ENCODE assay signal across 8 mouse cellular contexts in the genomic region with DNA sequence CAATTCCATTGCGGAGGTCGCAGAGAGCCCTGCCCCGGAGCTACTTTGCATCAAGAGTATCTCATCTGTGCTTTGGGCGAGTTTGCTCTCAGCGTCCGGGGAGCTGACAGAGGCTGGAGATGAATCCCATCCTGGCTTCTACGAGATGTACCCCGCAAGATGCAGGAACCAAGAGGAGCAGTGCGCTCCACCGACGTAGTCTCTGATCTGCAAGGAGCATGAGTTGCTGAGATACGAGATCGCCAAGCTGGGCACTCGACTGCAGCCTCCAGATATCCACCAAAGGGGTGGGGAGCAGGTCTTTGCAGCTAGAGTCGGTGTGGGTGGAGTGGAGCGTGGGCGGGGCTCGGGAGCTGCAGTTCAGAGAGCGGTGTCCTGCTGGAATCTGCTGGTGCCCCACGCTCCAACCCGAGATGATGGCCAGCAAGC. TPM values are rescaled to one million over a fixed set of nuclear protein-coding genes. Genes with fewer than 3 reads are reported as not detected.
DNase-seq lines count a peak whose midpoint lies in the region; ATAC-seq and TF ChIP-seq lines count a peak whose summit lies in the region.

A gene (plus strand): TSS at position 336 of the 429 bp plus-strand sequence.

- no peaks in the 10 kb centered on the region for H3K36me3 ChIP-seq in E14TG2a.4 (ENCODE audit: insufficient read depth, low read length)
- H3K36me3 ChIP-seq in forebrain, embryonic 11.5 days (ENCODE audit: control insufficient read depth, insufficient read depth, low read length): no peaks in the 10 kb centered on the region
- no peaks in the 10 kb centered on the region for H3K36me3 ChIP-seq in heart, embryonic 14.5 days (ENCODE audit: control insufficient read depth, insufficient read depth, low read length)
- no peaks in the 10 kb centered on the region for H3K36me3 ChIP-seq in kidney, postnatal 0 days (ENCODE audit: insufficient read depth, low read length)
- no peaks in the 10 kb centered on the region for H3K36me3 ChIP-seq in liver, embryonic 11.5 days (ENCODE audit: control insufficient read depth, insufficient read depth, low read length)
- no peaks in the 10 kb centered on the region for H3K36me3 ChIP-seq in myocyte (ENCODE audit: control insufficient read depth, insufficient read depth)
- H3K36me3 ChIP-seq in stomach, embryonic 16.5 days (ENCODE audit: control insufficient read depth, insufficient read depth, low read length): no peaks in the 10 kb centered on the region

- peaks cover 25% of the 10 kb centered on the region for H3K9me3 ChIP-seq in E14TG2a.4 (ENCODE audit: low read length)
- no peaks in the 10 kb centered on the region for H3K9me3 ChIP-seq in forebrain, embryonic 11.5 days (ENCODE audit: control insufficient read depth, low read length)
- H3K9me3 ChIP-seq in heart, embryonic 14.5 days (ENCODE audit: control insufficient read depth, low read length): no peaks in the 10 kb centered on the region
- H3K9me3 ChIP-seq in kidney, postnatal 0 days (replicated peaks; ENCODE audit: low read length): no peaks in the 10 kb centered on the region
- H3K9me3 ChIP-seq in liver, embryonic 11.5 days (ENCODE audit: control insufficient read depth, low read length): peaks cover 3% of the 10 kb centered on the region; the same call in 1 of the 2 replicates
- peaks cover 3% of the 10 kb centered on the region; the same call in 1 of the 2 replicates for H3K9me3 ChIP-seq in stomach, embryonic 16.5 days (replicated peaks; ENCODE audit: control insufficient read depth, low read length)

- peak; percentile 85 for ATAC-seq in forebrain, embryonic 11.5 days (replicated peaks; ENCODE audit: low FRiP score)
- peak; percentile 67 for ATAC-seq in heart, embryonic 14.5 days (ENCODE audit: insufficient number of reproducible peaks, insufficient read depth, low FRiP score, low read depth)
- peak; percentile 73 for ATAC-seq in kidney, postnatal 0 days (replicated peaks; ENCODE audit: low FRiP score, low read depth)
- ATAC-seq in liver, embryonic 11.5 days (replicated peaks; ENCODE audit: low FRiP score): peak; percentile 92
- ATAC-seq in stomach, embryonic 16.5 days (ENCODE audit: insufficient read depth, low FRiP score): peak; percentile 89

- H3K79me2 ChIP-seq in myocyte (ENCODE audit: control insufficient read depth, insufficient read depth): no peaks in the 10 kb centered on the region

- H3K27me3 ChIP-seq in E14TG2a.4 (ENCODE audit: insufficient read depth, low read length): peaks cover 35% of the 10 kb centered on the region
- H3K27me3 ChIP-seq in forebrain, embryonic 11.5 days (ENCODE audit: control insufficient read depth, insufficient read depth, low read length): no peaks in the 10 kb centered on the region
- no peaks in the 10 kb centered on the region for H3K27me3 ChIP-seq in heart, embryonic 14.5 days (ENCODE audit: control insufficient read depth, insufficient read depth, low read length)
- no peaks in the 10 kb centered on the region for H3K27me3 ChIP-seq in kidney, postnatal 0 days (ENCODE audit: insufficient read depth, low read length)
- no peaks in the 10 kb centered on the region for H3K27me3 ChIP-seq in liver, embryonic 11.5 days (replicated peaks; ENCODE audit: control insufficient read depth, insufficient read depth, low read length)
- no peaks in the 10 kb centered on the region for H3K27me3 ChIP-seq in myocyte (ENCODE audit: control insufficient read depth, insufficient read depth, insufficient read length)
- H3K27me3 ChIP-seq in stomach, embryonic 16.5 days (ENCODE audit: control insufficient read depth, insufficient read depth, low read length): no peaks in the 10 kb centered on the region

- H3K4me2 ChIP-seq in forebrain, embryonic 11.5 days (ENCODE audit: low read depth, low read length, severe bottlenecking): peak within 1 kb of the TSS; percentile 59
- H3K4me2 ChIP-seq in heart, embryonic 14.5 days (ENCODE audit: low read length): peak within 1 kb of the TSS; percentile 98
- H3K4me2 ChIP-seq in kidney, postnatal 0 days (ENCODE audit: low read length): peak within 1 kb of the TSS; percentile 97
- H3K4me2 ChIP-seq in liver, embryonic 11.5 days: peak within 1 kb of the TSS; percentile 93
- H3K4me2 ChIP-seq in myocyte (ENCODE audit: low read depth): peak within 1 kb of the TSS; percentile 100
- H3K4me2 ChIP-seq in stomach, embryonic 16.5 days (ENCODE audit: low read depth, low read length): peak within 1 kb of the TSS; percentile 80

- H3K4me3 ChIP-seq in E14TG2a.4 (replicated peaks; ENCODE audit: low read length): peak within 1 kb of the TSS; percentile 80
- H3K4me3 ChIP-seq in forebrain, embryonic 11.5 days (ENCODE audit: low read depth, low read length): peak within 1 kb of the TSS; percentile 52
- H3K4me3 ChIP-seq in heart, embryonic 14.5 days (ENCODE audit: control insufficient read depth in 1 of 2, insufficient read depth in 1 of 2, low read depth in 1 of 2, low read length in 2 of 2): peak within 1 kb of the TSS; percentile 48 to 62
- H3K4me3 ChIP-seq in kidney, postnatal 0 days (replicated peaks; ENCODE audit: low read depth, low read length): peak within 1 kb of the TSS; percentile 67
- H3K4me3 ChIP-seq in liver, embryonic 11.5 days (ENCODE audit: low read depth, low read length): peak within 1 kb of the TSS; percentile 77
- peak within 1 kb of the TSS; percentile 85 for H3K4me3 ChIP-seq in myocyte
- peak within 1 kb of the TSS; percentile 52 for H3K4me3 ChIP-seq in stomach, embryonic 16.5 days (replicated peaks; ENCODE audit: low read length)

- peak within 1 kb of the TSS; percentile 66 for H3K9ac ChIP-seq in forebrain, embryonic 11.5 days (ENCODE audit: low read length)
- peak within 1 kb of the TSS; percentile 64 for H3K9ac ChIP-seq in heart, embryonic 14.5 days (ENCODE audit: low read length)
- peak within 1 kb of the TSS; percentile 60 for H3K9ac ChIP-seq in kidney, postnatal 0 days (ENCODE audit: low read depth, low read length)
- peak within 1 kb of the TSS; percentile 75 for H3K9ac ChIP-seq in liver, embryonic 11.5 days (ENCODE audit: low read depth, low read length)
- H3K9ac ChIP-seq in stomach, embryonic 16.5 days (ENCODE audit: low read length): peak within 1 kb of the TSS; percentile 77

- under 1% methylated on average over 21 of the region's 21 CpGs for WGBS in forebrain, embryonic 11.5 days
- under 1% methylated on average over 21 of the region's 21 CpGs for WGBS in heart, embryonic 14.5 days
- WGBS in kidney, postnatal 0 days: 0% methylated on average over 21 of the region's 21 CpGs
- under 1% methylated on average over 21 of the region's 21 CpGs for WGBS in liver, embryonic 11.5 days
- under 1% methylated on average over 21 of the region's 21 CpGs for WGBS in stomach, embryonic 16.5 days

- H3K4me1 ChIP-seq in E14TG2a.4 (replicated peaks; ENCODE audit: low read depth, low read length): peaks cover 21% of the 10 kb centered on the region
- H3K4me1 ChIP-seq in forebrain, embryonic 11.5 days (replicated peaks; ENCODE audit: control insufficient read depth, insufficient read depth, low read length): no peaks in the 10 kb centered on the region
- peaks cover 2 to 6% of the 10 kb centered on the region in 2 experiments; a peak in 2 of 4 replicates for H3K4me1 ChIP-seq in heart, embryonic 14.5 days (ENCODE audit: control insufficient read depth in 2 of 2, insufficient read depth in 2 of 2, low read length in 2 of 2)
- H3K4me1 ChIP-seq in kidney, postnatal 0 days (replicated peaks; ENCODE audit: insufficient read depth, low read length): no peaks in the 10 kb centered on the region
- H3K4me1 ChIP-seq in liver, embryonic 11.5 days (replicated peaks; ENCODE audit: control insufficient read depth, insufficient read depth, low read length): peaks cover 15% of the 10 kb centered on the region; the same call in 1 of the 2 replicates
- H3K4me1 ChIP-seq in stomach, embryonic 16.5 days (ENCODE audit: control insufficient read depth, insufficient read depth, low read length): peaks cover 4% of the 10 kb centered on the region; the same call in 1 of the 2 replicates

- peak within 1 kb of the TSS; percentile 1 for H3ac ChIP-seq in myocyte (ENCODE audit: control insufficient read depth, insufficient read length)

- 0 out of 2 replicates have a peak within 1 kb of the TSS, but pooled peaks have one; percentile 2 for H3K27ac ChIP-seq in forebrain, embryonic 11.5 days (ENCODE audit: low read depth, low read length)
- peak within 1 kb of the TSS; percentile 57 to 67 for H3K27ac ChIP-seq in heart, embryonic 14.5 days (replicated peaks in 1 of 2; ENCODE audit: control insufficient read depth in 1 of 2, insufficient read depth in 1 of 2, low read depth in 2 of 2, low read length in 2 of 2)
- peak within 1 kb of the TSS; percentile 70 for H3K27ac ChIP-seq in kidney, postnatal 0 days
- H3K27ac ChIP-seq in liver, embryonic 11.5 days (ENCODE audit: low read depth, low read length): peak within 1 kb of the TSS; percentile 84
- peak within 1 kb of the TSS; percentile 66 for H3K27ac ChIP-seq in stomach, embryonic 16.5 days (ENCODE audit: low read length)

- peak; percentile 24 for TF ChIP-seq POLR2A in myocyte (IDR thresholded peaks at IDR 0.05; ENCODE audit: insufficient read length, low read depth)

- DNase-seq in c-Kit-positive CD71-negative TER-119-negative erythroid progenitor cells, embryonic 14.5 days (ENCODE audit: low read depth): peak; percentile 56
- DNase-seq in forebrain, embryonic 11.5 days (ENCODE audit: low spot score): peak; percentile 86
- peak; percentile 86 for DNase-seq in kidney, postnatal 0 days (ENCODE audit: low spot score)
- DNase-seq in liver, embryonic 11.5 days (ENCODE audit: low spot score): peak; percentile 81

- no peak for TF ChIP-seq CTCF in E14TG2a.4 (conservative IDR thresholded peaks at IDR 0.05; ENCODE audit: low read length)
- no peak for TF ChIP-seq CTCF in kidney, postnatal 0 days (IDR thresholded peaks at IDR 0.05; ENCODE audit: low read depth)

TF ChIP-seq in myocyte, 11 proteins besides CTCF, POLR2A, EP300 and RAD21 (continues in another document):
- TF ChIP-seq USF1 (IDR thresholded peaks at IDR 0.05; ENCODE audit: low read depth) (no peak), SRF (IDR thresholded peaks at IDR 0.05; ENCODE audit: control insufficient read depth, insufficient read length, low read depth) (no peak), REST (IDR thresholded peaks at IDR 0.05; ENCODE audit: insufficient read depth, insufficient read length) (no peak), TCF3 (IDR thresholded peaks at IDR 0.05; ENCODE audit: insufficient read length, low read depth) (no peak), MYOD1 (IDR thresholded peaks at IDR 0.05; ENCODE audit: control insufficient read depth in 1 of 3, insufficient read length in 2 of 3, low read depth in 2 of 3) (no peak), MYOG (IDR thresholded peaks at IDR 0.05; ENCODE audit: control insufficient read depth in 1 of 3, insufficient read depth in 1 of 3, insufficient read length in 2 of 3, low read depth in 2 of 3) (no peak)

RNA-seq across cellular contexts. Expression of the gene that starts here (rescaled TPM):
- 36.6 and 38.4 TPM in 2 replicates for polyA plus RNA-seq in forebrain, embryonic 11.5 days (2014; fragmentation: Nextera tagmentation; extraction: Ambion mirVana)
- 59.4 and 82.6 TPM in 2 replicates for polyA plus RNA-seq in heart, embryonic 14.5 days (2014; fragmentation: Nextera tagmentation; extraction: Ambion mirVana)
- 30.5 and 33.9 TPM in 2 replicates for polyA plus RNA-seq in kidney, postnatal 0 days (2015; fragmentation: Nextera tagmentation; extraction: Ambion mirVana)
- polyA plus RNA-seq in liver, embryonic 11.5 days (2014; fragmentation: Nextera tagmentation; extraction: Ambion mirVana): 112 and 114 TPM in 2 replicates
- polyA plus RNA-seq in myocyte (2012; fragmentation: generic; extraction: Trizol): 16.2 TPM
- polyA plus RNA-seq in stomach, embryonic 16.5 days (2015; fragmentation: Nextera tagmentation; extraction: Ambion mirVana): 67.7 and 68.9 TPM in 2 replicates

Comparison
In these comparisons a context has a peak if more than half of its experiments do, and no peak if none do; other contexts are left out.
1. Peak in every context shown above with its lines: DNase-seq, ATAC-seq, H3K4me3 ChIP-seq and H3K27ac ChIP-seq.
2. H3K27ac ChIP-seq: peak in every context shown above with its lines; median percentile 84 in liver, embryonic 11.5 days; 70 in kidney, postnatal 0 days; 66 in stomach, embryonic 16.5 days; 62 in heart, embryonic 14.5 days; 2 in forebrain, embryonic 11.5 days.